Mouse (Mus musculus) hindbrain, embryonic 14.5 days (tissue): ENCODE data around the gene Syngr1. TPM values are rescaled to one million over a fixed set of nuclear protein-coding genes. Genes with fewer than 3 reads are reported as not detected.
A peak's percentile ranks its signal among the peaks of the same experiment; 100 is the strongest.

Experiments used
- ATAC-seq: fragments of 200-750 bp; cut with Nextera tagmentation; 2 replicates; pipeline ENCODE4 v1.8.0; 2017; ENCODE audit warnings: moderate number of reproducible peaks, mild to moderate bottlenecking, moderate TSS enrichment, moderate library complexity; ENCODE audit not compliant: low FRiP score
- DNase-seq: peaks from one replicate; pipeline ENCODE4 v3.0.0-alpha.2; 2015; ENCODE audit warnings: low spot score
- H3K27ac ChIP-seq: fragments of 300-500 bp; sonication (generic); 2 replicates; pipeline ENCODE4 v1.5.1; 2014; ENCODE audit warnings: mild to moderate bottlenecking, moderate library complexity
- H3K27me3 ChIP-seq: fragments of 300-500 bp; sonication (generic); 2 replicates; pipeline ENCODE4 v1.6.1; 2014; ENCODE audit warnings: mild to moderate bottlenecking, low read length, mixed read lengths; ENCODE audit not compliant: control insufficient read depth, insufficient read depth
- H3K36me3 ChIP-seq: fragments of 300-500 bp; sonication (generic); replicated peaks from 2 replicates; pipeline ENCODE4 v1.6.1; 2014; ENCODE audit not compliant: control insufficient read depth, insufficient read depth
- H3K4me1 ChIP-seq: fragments of 300-500 bp; sonication (generic); replicated peaks from 2 replicates; pipeline ENCODE4 v1.6.1; 2014; ENCODE audit warnings: antibody characterized with exemption, low read length, mixed read lengths; ENCODE audit not compliant: control insufficient read depth, insufficient read depth
- H3K4me2 ChIP-seq: fragments of 300-500 bp; sonication (generic); replicated peaks from 2 replicates; pipeline ENCODE4 v1.6.1; 2014; ENCODE audit warnings: mild to moderate bottlenecking, moderate library complexity
- H3K4me3 ChIP-seq: fragments of 300-500 bp; sonication (generic); replicated peaks from 2 replicates; pipeline ENCODE4 v1.5.1; 2014; ENCODE audit warnings: mild to moderate bottlenecking, low read length
- H3K9ac ChIP-seq: fragments of 300-500 bp; sonication (generic); 2 replicates; pipeline ENCODE4 v1.6.1; 2014
- H3K9me3 ChIP-seq: fragments of 300-500 bp; sonication (generic); 2 replicates; pipeline ENCODE4 v1.6.1; 2016; ENCODE audit warnings: low read length; ENCODE audit not compliant: control insufficient read depth
- WGBS: fragments of 180-500 bp; shearing (Covaris S2); extraction: QIAGEN DNeasy Blood & Tissue Kit; methylation state at CpG from one replicate; pipeline ENCODE4 v1.1.7; 2014; 5-methylcytosine and 5-hydroxymethylcytosine counted together
- polyA plus RNA-seq: library from polyadenylated mRNA; unstranded; fragments of >200 nt; fragmentation: Nextera tagmentation; extraction: Ambion mirVana; gene quantifications from 2 replicates; pipeline ENCODE4 v1.2.1, GENCODE M21; 2014

Syngr1 gene
- polyA plus RNA-seq, result 37.0 and 38.7 TPM in 2 replicates

- Histone ChIP-seq H3K4me2 (peak within 1 kb of the TSS; percentile 66), H3K27me3 (no peaks in the 10 kb centered on the region; the same call in 1 of the 2 replicates), H3K27ac (peak within 1 kb of the TSS; percentile 57), H3K9me3 (no peaks in the 10 kb centered on the region), H3K4me3 (peak within 1 kb of the TSS; percentile 92), H3K9ac (peak within 1 kb of the TSS; percentile 93), H3K4me1 (peaks cover 9% of the 10 kb centered on the region; the same call in 1 of the 2 replicates), H3K36me3 (no peaks in the 10 kb centered on the region)
- ATAC-seq (peak; percentile 63), DNase-seq (peak; percentile 87)
- WGBS, result under 1% methylated on average over 81 of the region's 86 CpGs
Observed at GRCm38 (mm10) chr15:80091121-80091955, at the start of gene Syngr1, which contains the start of gene Rpl3. Syngr1 (plus strand) TSS chr15:80091334. Rpl3 (minus strand) TSS chr15:80091868.

- H3K4me1 ChIP-seq, result no peaks in the 10 kb centered on the region
- 0 out of 2 replicates have a peak, but pooled peaks cover 3% of the 10 kb centered on the region for H3K9me3 ChIP-seq
- no peak overlapping the region for H3K4me3 ChIP-seq
- DNase-seq, result no peak
- H3K27ac ChIP-seq, result no peak overlapping the region
- WGBS, result 81% methylated on average over 4 of the region's 4 CpGs
- H3K4me2 ChIP-seq, result no peak overlapping the region
- ATAC-seq, result no peak
- H3K27me3 ChIP-seq, result no peaks in the 10 kb centered on the region
- H3K9ac ChIP-seq, result no peak overlapping the region
- H3K36me3 ChIP-seq, result no peaks in the 10 kb centered on the region
Observed at GRCm38 (mm10) chr15:80042152-80042551, 49.0 kb upstream of the Syngr1 start.

- no peaks in the 10 kb centered on the region for H3K27me3 ChIP-seq
- no peaks in the 10 kb centered on the region for H3K4me1 ChIP-seq
- DNase-seq (no peak), ATAC-seq (no peak)
- H3K9me3 ChIP-seq, result no peaks in the 10 kb centered on the region
- H3K9ac ChIP-seq, result no peak overlapping the region
- H3K36me3 ChIP-seq, result no peaks in the 10 kb centered on the region
- WGBS, result 91% methylated on average over 10 of the region's 10 CpGs
- H3K27ac ChIP-seq, result no peak overlapping the region
- H3K4me2 ChIP-seq, result no peak overlapping the region
- no peak overlapping the region for H3K4me3 ChIP-seq
Observed at GRCm38 (mm10) chr15:80044249-80044648, 46.9 kb upstream of the Syngr1 start.

GRCm38 (mm10) chr15:80045749-80046148 lies 45.4 kb upstream of the Syngr1 start:
- Histone ChIP-seq H3K27me3 (no peaks in the 10 kb centered on the region), H3K9ac (no peak overlapping the region), H3K4me1 (no peaks in the 10 kb centered on the region), H3K36me3 (no peaks in the 10 kb centered on the region), H3K27ac (no peak overlapping the region), H3K9me3 (no peaks in the 10 kb centered on the region), H3K4me2 (no peak overlapping the region), H3K4me3 (no peak overlapping the region)
- no peak for DNase-seq
- 98% methylated on average over 2 of the region's 2 CpGs for WGBS
- ATAC-seq, result no peak

GRCm38 (mm10) chr15:80047242-80047641 lies 43.9 kb upstream of the Syngr1 start:
- WGBS, result 79% methylated on average over 2 of the region's 2 CpGs
- Histone ChIP-seq H3K4me2 (no peak overlapping the region), H3K27me3 (no peaks in the 10 kb centered on the region), H3K9me3 (no peaks in the 10 kb centered on the region), H3K4me3 (no peak overlapping the region), H3K27ac (no peak overlapping the region), H3K9ac (no peak overlapping the region), H3K36me3 (no peaks in the 10 kb centered on the region), H3K4me1 (no peaks in the 10 kb centered on the region)
- no peak for DNase-seq
- ATAC-seq, result no peak

- Histone ChIP-seq H3K4me3 (no peak overlapping the region), H3K4me1 (no peaks in the 10 kb centered on the region), H3K36me3 (no peaks in the 10 kb centered on the region), H3K27ac (no peak overlapping the region), H3K9me3 (no peaks in the 10 kb centered on the region), H3K4me2 (no peak overlapping the region), H3K9ac (no peak overlapping the region), H3K27me3 (no peaks in the 10 kb centered on the region)
- WGBS, result 63% methylated on average over 5 of the region's 5 CpGs
- no peak for ATAC-seq
- no peak for DNase-seq
Observed at GRCm38 (mm10) chr15:80047973-80048372, 43.2 kb upstream of the Syngr1 start.

- Histone ChIP-seq H3K4me3 (no peak overlapping the region), H3K36me3 (no peaks in the 10 kb centered on the region), H3K27me3 (no peaks in the 10 kb centered on the region), H3K4me2 (no peak overlapping the region), H3K9ac (no peak overlapping the region), H3K27ac (no peak overlapping the region), H3K9me3 (no peaks in the 10 kb centered on the region), H3K4me1 (no peaks in the 10 kb centered on the region)
- DNase-seq (no peak), ATAC-seq (no peak)
- 71% methylated on average over 4 of the region's 4 CpGs for WGBS
Observed at GRCm38 (mm10) chr15:80050093-80050492, 41.0 kb upstream of the Syngr1 start.

- no peak for DNase-seq
- Histone ChIP-seq H3K27me3 (no peaks in the 10 kb centered on the region), H3K27ac (no peak overlapping the region), H3K9ac (no peak overlapping the region), H3K4me2 (no peak overlapping the region), H3K4me3 (no peak overlapping the region), H3K36me3 (no peaks in the 10 kb centered on the region), H3K9me3 (no peaks in the 10 kb centered on the region), H3K4me1 (no peaks in the 10 kb centered on the region)
- no peak for ATAC-seq
- WGBS, result 80% methylated on average over 19 of the region's 19 CpGs
Observed at GRCm38 (mm10) chr15:80051092-80051761, 39.9 kb upstream of the Syngr1 start.

GRCm38 (mm10) chr15:80051782-80052181 lies 39.4 kb upstream of the Syngr1 start:
- Histone ChIP-seq H3K4me3 (no peak overlapping the region), H3K9me3 (no peaks in the 10 kb centered on the region), H3K9ac (no peak overlapping the region), H3K36me3 (no peaks in the 10 kb centered on the region), H3K27ac (no peak overlapping the region), H3K4me1 (no peaks in the 10 kb centered on the region), H3K27me3 (no peaks in the 10 kb centered on the region), H3K4me2 (no peak overlapping the region)
- DNase-seq (no peak), ATAC-seq (no peak)
- WGBS, result 86% methylated on average over 9 of the region's 9 CpGs
